Mouse (Mus musculus): ENCODE results near the gene Cdca7.

DNA sequence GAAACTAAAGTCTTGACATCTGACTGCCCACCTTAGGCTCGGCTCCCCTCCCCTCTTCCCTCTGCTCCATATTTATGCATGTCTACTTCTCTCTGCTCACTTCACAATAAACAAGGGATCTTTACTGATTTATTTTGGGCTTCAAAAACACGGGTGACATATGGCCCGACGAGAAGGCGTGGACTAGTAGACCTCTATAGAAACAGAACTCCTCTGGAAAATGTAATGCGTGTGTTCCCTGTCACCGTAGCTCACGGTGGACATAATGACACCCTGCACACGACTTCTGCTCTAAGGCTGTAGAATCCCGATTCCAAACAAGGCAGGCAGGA is 53.0 kb downstream of the Cdca7 start:
- no peak for TF ChIP-seq TAL1 (IDR thresholded peaks at IDR 0.05; ENCODE audit: low read length)
- no peak for TF ChIP-seq GATA1 (IDR thresholded peaks at IDR 0.05; ENCODE audit: low read length)
